Mouse (Mus musculus) kidney, adult 2 months (tissue): ENCODE measurements at regions not wholly inside any gene's neighbourhood (a gene's known extent, or its start where the extent isn't known, plus 50 kb on each side); places are given as distances from the start of the nearest gene placed in this dataset.

Experiments
- CTCF ChIP-seq: fragments of 200-500 bp; conservative IDR thresholded peaks from 2 replicates; pipeline ENCODE4 v1.5.1; 2011; ENCODE audit warnings: low read depth, mild to moderate bottlenecking, control low read depth, low read length, moderate library complexity, mixed read lengths; ENCODE audit not compliant: insufficient read depth, insufficient read length
- POLR2A ChIP-seq: fragments of 200-500 bp; IDR thresholded peaks from one replicate; pipeline ENCODE4 v1.6.1; 2011; ENCODE audit warnings: low read depth, low read length, control low read depth

DNA sequence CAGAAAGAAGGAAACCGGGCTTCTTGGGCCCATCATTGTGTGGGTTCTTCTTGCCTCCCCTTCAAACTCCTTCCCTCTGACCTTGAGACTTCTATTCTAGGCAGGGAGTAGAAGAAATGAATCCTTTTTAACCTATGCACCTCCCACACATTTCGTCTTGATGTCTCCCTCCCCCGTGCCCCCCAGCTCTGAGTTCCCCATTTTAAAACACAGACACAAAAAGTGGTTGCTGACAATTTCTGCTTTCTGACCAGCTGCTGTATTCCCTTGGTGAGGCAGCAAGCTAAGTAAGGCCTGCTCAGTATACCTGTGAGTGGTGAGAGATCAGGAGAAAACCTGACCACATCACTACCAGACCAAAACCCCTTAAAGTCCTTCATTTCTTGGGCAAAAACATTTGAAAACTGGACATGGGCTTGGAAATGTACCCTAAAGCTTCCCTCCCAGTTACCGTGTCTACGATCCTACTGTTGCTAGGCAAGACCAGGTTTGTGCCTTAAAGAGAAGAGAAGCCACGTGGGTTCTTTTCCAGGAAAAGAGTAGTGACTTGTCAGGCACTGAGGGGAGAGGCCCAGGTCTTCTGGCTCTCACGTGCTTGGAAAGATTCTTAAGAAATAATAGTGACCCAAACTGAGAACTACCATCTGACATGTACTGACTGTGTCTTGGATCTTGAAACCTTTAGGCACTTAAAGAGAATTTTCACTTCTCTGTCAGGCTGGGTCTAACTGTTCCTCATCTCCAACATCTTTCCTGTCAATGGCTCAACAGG, 103.2 kb upstream of the Zc3h12c start:
- TF ChIP-seq CTCF (no peak), POLR2A (no peak)
